Mouse (Mus musculus): ENCODE measurements around the gene Mpi. TPM values are rescaled to one million over a fixed set of nuclear protein-coding genes. Genes with fewer than 3 reads are reported as not detected.

Mpi gene
- polyA plus RNA-seq, 1 experiment from 2014 or later = 67.5 TPM

- Histone ChIP-seq H3K4me1 (ENCODE audit: control insufficient read depth, insufficient read depth, low read length) (peaks cover 38% of the 10 kb centered on the region), H3K27me3 (ENCODE audit: control insufficient read depth, insufficient read depth, low read length) (peaks cover 51% of the 10 kb centered on the region), H3K9me3 (replicated peaks; ENCODE audit: control insufficient read depth, low read length) (no peaks in the 10 kb centered on the region), H3K4me2 (peak overlapping the region; percentile 86), H3K36me3 (ENCODE audit: control insufficient read depth, insufficient read depth, low read length) (no peaks in the 10 kb centered on the region), H3K27ac (ENCODE audit: low read depth, low read length) (no peak overlapping the region), H3K4me3 (ENCODE audit: low read depth, low read length) (peak overlapping the region; percentile 42; the same call in 1 of the 2 replicates), H3K9ac (ENCODE audit: low read depth, low read length) (no peak overlapping the region)
- ATAC-seq (replicated peaks; ENCODE audit: insufficient number of reproducible peaks, low FRiP score, low TSS enrichment) = no peak
- 45% methylated on average over 10 of the region's 10 CpGs for WGBS (ENCODE audit: insufficient replicate concordance)
Observed at GRCm38 (mm10) chr9:57504891-57505290, 47.7 kb downstream of the Mpi start.

- H3K9me3 ChIP-seq (replicated peaks; ENCODE audit: control insufficient read depth, low read length) = no peaks in the 10 kb centered on the region
- H3K27me3 ChIP-seq (ENCODE audit: control insufficient read depth, insufficient read depth, low read length) = peaks cover 52% of the 10 kb centered on the region
- no peaks in the 10 kb centered on the region for H3K36me3 ChIP-seq (ENCODE audit: control insufficient read depth, insufficient read depth, low read length)
- no peak overlapping the region for H3K27ac ChIP-seq (ENCODE audit: low read depth, low read length)
- H3K4me2 ChIP-seq = peak overlapping the region; percentile 86
- H3K4me1 ChIP-seq (ENCODE audit: control insufficient read depth, insufficient read depth, low read length) = peaks cover 38% of the 10 kb centered on the region
- no peak overlapping the region for H3K9ac ChIP-seq (ENCODE audit: low read depth, low read length)
- ATAC-seq (replicated peaks; ENCODE audit: insufficient number of reproducible peaks, low FRiP score, low TSS enrichment) = peak; percentile 45
- WGBS (ENCODE audit: insufficient replicate concordance) = 1% methylated on average over 34 of the region's 34 CpGs
- peak overlapping the region; percentile 42 for H3K4me3 ChIP-seq (ENCODE audit: low read depth, low read length)
Observed at GRCm38 (mm10) chr9:57504381-57504700, 48.2 kb downstream of the Mpi start.

GRCm38 (mm10) chr9:57503622-57504380 is 48.8 kb downstream of the Mpi start, which contains the start of gene Rpp25:
Rpp25 (plus strand) TSS chr9:57504026.
- Histone ChIP-seq H3K27ac (ENCODE audit: low read depth, low read length) (no peak within 1 kb of the TSS), H3K9me3 (replicated peaks; ENCODE audit: control insufficient read depth, low read length) (no peaks in the 10 kb centered on the region), H3K4me2 (peak within 1 kb of the TSS; percentile 86), H3K27me3 (ENCODE audit: control insufficient read depth, insufficient read depth, low read length) (peaks cover 52% of the 10 kb centered on the region), H3K4me1 (ENCODE audit: control insufficient read depth, insufficient read depth, low read length) (peaks cover 38% of the 10 kb centered on the region), H3K4me3 (ENCODE audit: low read depth, low read length) (peak within 1 kb of the TSS; percentile 42), H3K36me3 (ENCODE audit: control insufficient read depth, insufficient read depth, low read length) (no peaks in the 10 kb centered on the region), H3K9ac (ENCODE audit: low read depth, low read length) (no peak within 1 kb of the TSS)
- ATAC-seq (replicated peaks; ENCODE audit: insufficient number of reproducible peaks, low FRiP score, low TSS enrichment) = peak; percentile 52; the same call in 1 of the 2 replicates
- WGBS (ENCODE audit: insufficient replicate concordance) = under 1% methylated on average over 46 of the region's 46 CpGs

- Histone ChIP-seq H3K36me3 (ENCODE audit: control insufficient read depth, insufficient read depth, low read length) (no peaks in the 10 kb centered on the region), H3K9me3 (replicated peaks; ENCODE audit: control insufficient read depth, low read length) (no peaks in the 10 kb centered on the region), H3K4me3 (ENCODE audit: low read depth, low read length) (peak overlapping the region; percentile 42), H3K27ac (ENCODE audit: low read depth, low read length) (no peak overlapping the region), H3K4me1 (ENCODE audit: control insufficient read depth, insufficient read depth, low read length) (peaks cover 38% of the 10 kb centered on the region), H3K27me3 (ENCODE audit: control insufficient read depth, insufficient read depth, low read length) (peaks cover 52% of the 10 kb centered on the region), H3K9ac (ENCODE audit: low read depth, low read length) (no peak overlapping the region), H3K4me2 (peak overlapping the region; percentile 86)
- 4% methylated on average over 23 of the region's 23 CpGs for WGBS (ENCODE audit: insufficient replicate concordance)
- no peak for ATAC-seq (replicated peaks; ENCODE audit: insufficient number of reproducible peaks, low FRiP score, low TSS enrichment)
Observed at GRCm38 (mm10) chr9:57502911-57503621, 49.5 kb downstream of the Mpi start.

- no peak for ATAC-seq (replicated peaks; ENCODE audit: insufficient number of reproducible peaks, low FRiP score, low TSS enrichment)
- Histone ChIP-seq H3K36me3 (ENCODE audit: control insufficient read depth, insufficient read depth, low read length) (no peaks in the 10 kb centered on the region), H3K27me3 (ENCODE audit: control insufficient read depth, insufficient read depth, low read length) (peaks cover 56% of the 10 kb centered on the region), H3K9me3 (replicated peaks; ENCODE audit: control insufficient read depth, low read length) (no peaks in the 10 kb centered on the region), H3K4me3 (ENCODE audit: low read depth, low read length) (peak overlapping the region; percentile 17; the same call in 1 of the 2 replicates), H3K27ac (ENCODE audit: low read depth, low read length) (no peak overlapping the region), H3K4me2 (peak overlapping the region; percentile 46), H3K4me1 (ENCODE audit: control insufficient read depth, insufficient read depth, low read length) (peaks cover 38% of the 10 kb centered on the region), H3K9ac (ENCODE audit: low read depth, low read length) (peak overlapping the region; percentile 29; the same call in 1 of the 2 replicates)
- 4% methylated on average over 20 of the region's 20 CpGs for WGBS (ENCODE audit: insufficient replicate concordance)
Observed at GRCm38 (mm10) chr9:57501861-57502260, 50.7 kb downstream of the Mpi start.

GRCm38 (mm10) chr9:57501452-57501851 is 51.1 kb downstream of the Mpi start:
- no peak for ATAC-seq (replicated peaks; ENCODE audit: insufficient number of reproducible peaks, low FRiP score, low TSS enrichment)
- no peak overlapping the region for H3K27ac ChIP-seq (ENCODE audit: low read depth, low read length)
- WGBS (ENCODE audit: insufficient replicate concordance) = 14% methylated on average over 13 of the region's 13 CpGs
- H3K4me2 ChIP-seq = peak overlapping the region; percentile 46
- H3K36me3 ChIP-seq (ENCODE audit: control insufficient read depth, insufficient read depth, low read length) = no peaks in the 10 kb centered on the region
- H3K4me3 ChIP-seq (ENCODE audit: low read depth, low read length) = no peak overlapping the region
- no peaks in the 10 kb centered on the region for H3K9me3 ChIP-seq (replicated peaks; ENCODE audit: control insufficient read depth, low read length)
- peaks cover 38% of the 10 kb centered on the region for H3K4me1 ChIP-seq (ENCODE audit: control insufficient read depth, insufficient read depth, low read length)
- H3K9ac ChIP-seq (ENCODE audit: low read depth, low read length) = peak overlapping the region; percentile 29; the same call in 1 of the 2 replicates
- H3K27me3 ChIP-seq (ENCODE audit: control insufficient read depth, insufficient read depth, low read length) = peaks cover 56% of the 10 kb centered on the region

- H3K36me3 ChIP-seq (ENCODE audit: control insufficient read depth, insufficient read depth, low read length) = no peaks in the 10 kb centered on the region
- peaks cover 41% of the 10 kb centered on the region for H3K27me3 ChIP-seq (ENCODE audit: control insufficient read depth, insufficient read depth, low read length)
- H3K9ac ChIP-seq (ENCODE audit: low read depth, low read length) = no peak overlapping the region
- no peaks in the 10 kb centered on the region for H3K9me3 ChIP-seq (replicated peaks; ENCODE audit: control insufficient read depth, low read length)
- no peak overlapping the region for H3K4me2 ChIP-seq
- ATAC-seq (replicated peaks; ENCODE audit: insufficient number of reproducible peaks, low FRiP score, low TSS enrichment) = no peak
- WGBS (ENCODE audit: insufficient replicate concordance) = 63% methylated on average over 7 of the region's 7 CpGs
- H3K4me3 ChIP-seq (ENCODE audit: low read depth, low read length) = no peak overlapping the region
- peaks cover 17% of the 10 kb centered on the region for H3K4me1 ChIP-seq (ENCODE audit: control insufficient read depth, insufficient read depth, low read length)
- no peak overlapping the region for H3K27ac ChIP-seq (ENCODE audit: low read depth, low read length)
Observed at GRCm38 (mm10) chr9:57498536-57498935, 54.0 kb downstream of the Mpi start.

- WGBS (ENCODE audit: insufficient replicate concordance) = 73% methylated on average over 5 of the region's 5 CpGs
- H3K36me3 ChIP-seq (ENCODE audit: control insufficient read depth, insufficient read depth, low read length) = no peaks in the 10 kb centered on the region
- H3K27ac ChIP-seq (ENCODE audit: low read depth, low read length) = no peak overlapping the region
- 0 out of 2 replicates have a peak, but pooled peaks cover 5% of the 10 kb centered on the region for H3K4me1 ChIP-seq (ENCODE audit: control insufficient read depth, insufficient read depth, low read length)
- H3K4me2 ChIP-seq = no peak overlapping the region
- peaks cover 28% of the 10 kb centered on the region for H3K27me3 ChIP-seq (ENCODE audit: control insufficient read depth, insufficient read depth, low read length)
- no peak overlapping the region for H3K4me3 ChIP-seq (ENCODE audit: low read depth, low read length)
- no peak overlapping the region for H3K9ac ChIP-seq (ENCODE audit: low read depth, low read length)
- no peak for ATAC-seq (replicated peaks; ENCODE audit: insufficient number of reproducible peaks, low FRiP score, low TSS enrichment)
- no peaks in the 10 kb centered on the region for H3K9me3 ChIP-seq (replicated peaks; ENCODE audit: control insufficient read depth, low read length)
Observed at GRCm38 (mm10) chr9:57497236-57497635, 55.3 kb downstream of the Mpi start.
